Mouse (Mus musculus): ENCODE measurements at regions not wholly inside any gene's neighbourhood (a gene's known extent, or its start where the extent isn't known, plus 50 kb on each side); places are given as distances from the start of the nearest gene placed in this dataset.

- no peak for DNase-seq
Measured at GRCm38 (mm10) chr5:75346836-75347773, 195.0 kb downstream of the Pdgfra start.

DNA sequence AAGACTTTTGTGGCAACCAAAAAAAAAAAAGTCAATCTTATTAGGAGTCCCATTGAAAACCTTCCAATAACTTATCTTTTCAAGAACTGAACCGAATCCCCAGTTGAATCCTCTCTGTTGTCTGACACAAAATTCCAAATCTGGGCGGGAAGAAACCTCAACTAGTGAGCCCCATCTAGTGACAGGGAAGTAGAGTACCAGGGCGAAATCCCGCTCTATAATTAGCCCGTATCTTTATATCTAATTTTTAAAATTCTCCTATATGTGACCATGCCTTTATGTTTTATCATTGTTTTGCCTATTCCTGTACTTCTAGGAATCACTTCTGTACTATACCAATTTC is 195.7 kb downstream of the Pdgfra start:
- DNase-seq, result no peak

GRCm38 (mm10) chr5:75355266-75355665 is 203.2 kb downstream of the Pdgfra start:
- no peak for DNase-seq

DNA sequence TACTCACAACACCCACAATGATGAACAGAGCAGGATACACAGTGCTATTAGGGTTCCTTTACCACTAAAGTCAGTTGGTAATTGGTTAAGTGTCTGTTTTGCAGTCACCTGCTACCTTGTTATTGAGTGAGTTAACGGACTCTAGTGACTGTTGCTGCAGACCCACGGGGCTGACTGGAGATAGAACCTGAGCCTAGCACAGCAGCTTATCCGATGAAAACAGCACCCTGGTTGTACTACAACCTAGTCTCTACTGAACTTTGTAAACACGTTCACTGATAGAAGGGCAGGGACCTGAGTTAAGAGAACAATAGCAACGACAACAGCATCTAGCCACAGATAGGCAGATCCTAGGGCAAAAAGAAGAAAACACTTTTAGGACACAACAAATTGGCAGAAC is 206.8 kb downstream of the Pdgfra start:
- DNase-seq, result no peak

GRCm38 (mm10) chr5:75363832-75364231 is 210.9 kb upstream of the Kit start:
- no peak for DNase-seq

DNA sequence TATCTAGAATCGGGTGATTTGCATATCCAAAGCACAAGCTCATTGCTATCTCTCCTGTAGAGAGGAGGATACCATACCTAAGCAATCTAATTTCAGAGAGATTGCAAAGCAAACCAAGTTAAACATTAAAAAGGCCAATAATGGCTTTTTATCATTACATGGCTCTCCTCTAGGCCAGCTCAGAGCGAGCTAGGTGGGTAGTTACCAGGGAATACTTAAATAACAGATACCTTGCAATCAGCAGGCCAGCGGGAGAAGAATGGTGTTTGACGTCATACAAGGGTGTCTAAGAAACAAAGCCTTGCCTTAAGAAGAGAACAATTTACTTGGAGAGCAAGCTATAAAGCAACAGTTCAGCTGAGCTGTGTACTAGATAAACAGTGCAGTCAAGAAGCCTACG is 207.4 kb upstream of the Kit start:
- DNase-seq, result no peak

DNA sequence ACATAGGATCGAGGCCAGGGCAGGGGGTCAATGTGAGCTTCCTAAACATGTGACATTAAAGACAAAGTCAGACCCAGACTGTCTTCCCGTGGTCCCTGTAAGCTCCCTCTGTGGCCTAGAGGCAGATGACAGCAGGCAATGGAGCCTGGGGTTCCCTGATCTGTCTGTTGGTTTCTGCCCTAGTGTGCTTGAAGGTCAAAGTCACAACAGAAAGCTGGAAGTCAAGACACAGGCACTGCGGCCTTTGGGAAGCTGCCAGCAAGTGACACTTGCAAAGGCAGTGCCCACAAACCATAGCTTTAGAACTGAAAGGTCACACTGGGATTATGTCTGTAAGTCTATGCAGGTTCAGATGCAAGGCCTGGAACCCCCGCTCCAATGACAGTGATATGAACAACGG is 206.0 kb upstream of the Kit start:
- peak; percentile 14 to 37 for DNase-seq

DNA sequence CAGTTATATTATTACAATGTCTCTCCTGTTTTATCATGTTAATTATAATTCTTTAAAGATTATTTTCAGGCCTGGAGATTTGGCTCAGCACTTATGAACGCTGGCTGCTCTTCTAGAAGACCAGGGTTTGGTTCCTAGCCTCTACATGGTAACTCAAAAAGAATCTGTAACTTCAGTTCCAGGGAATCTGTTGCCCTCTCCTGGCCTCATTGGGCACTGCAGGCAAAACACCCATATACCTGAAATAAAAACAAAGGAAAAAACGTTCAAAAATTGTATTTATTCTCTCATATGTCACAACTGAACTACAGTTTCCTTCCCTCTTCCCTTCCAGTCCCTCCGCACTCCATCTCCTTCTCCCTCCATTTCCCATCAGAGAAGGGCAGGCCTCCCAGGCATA is 201.9 kb upstream of the Kit start:
- peak in 1 of 2 experiments; percentile 44 for DNase-seq

- peak; percentile 49 to 62 for DNase-seq
Measured at GRCm38 (mm10) chr5:75377311-75378300, 197.1 kb upstream of the Kit start.

GRCm38 (mm10) chr5:75378655-75379054 is 196.1 kb upstream of the Kit start:
- no peak for DNase-seq

- DNase-seq, result no peak
Measured at GRCm38 (mm10) chr5:75380340-75380739, 194.4 kb upstream of the Kit start.

DNA sequence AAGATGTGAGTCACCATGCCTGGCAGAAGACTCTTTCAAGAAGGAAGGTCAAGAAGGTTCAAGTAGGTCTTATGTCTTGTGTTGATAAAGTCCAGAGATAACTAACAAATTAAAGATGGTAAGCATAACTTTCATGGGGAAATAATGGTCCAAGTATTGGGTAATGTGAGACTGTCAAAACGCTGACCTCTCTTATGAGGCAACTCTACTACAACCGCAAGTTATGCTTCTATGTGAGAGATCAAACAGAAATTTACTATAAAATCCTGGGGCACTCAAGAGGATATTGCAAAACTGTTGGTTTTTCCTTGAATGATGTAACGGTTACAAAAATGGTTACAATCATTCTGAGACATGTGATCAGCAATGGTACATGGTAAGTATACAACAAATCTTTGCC is 192.6 kb upstream of the Kit start:
- no peak for DNase-seq

- DNase-seq, result peak; percentile 5 to 24
Measured at GRCm38 (mm10) chr5:75387886-75388454, 186.7 kb upstream of the Kit start.

DNA sequence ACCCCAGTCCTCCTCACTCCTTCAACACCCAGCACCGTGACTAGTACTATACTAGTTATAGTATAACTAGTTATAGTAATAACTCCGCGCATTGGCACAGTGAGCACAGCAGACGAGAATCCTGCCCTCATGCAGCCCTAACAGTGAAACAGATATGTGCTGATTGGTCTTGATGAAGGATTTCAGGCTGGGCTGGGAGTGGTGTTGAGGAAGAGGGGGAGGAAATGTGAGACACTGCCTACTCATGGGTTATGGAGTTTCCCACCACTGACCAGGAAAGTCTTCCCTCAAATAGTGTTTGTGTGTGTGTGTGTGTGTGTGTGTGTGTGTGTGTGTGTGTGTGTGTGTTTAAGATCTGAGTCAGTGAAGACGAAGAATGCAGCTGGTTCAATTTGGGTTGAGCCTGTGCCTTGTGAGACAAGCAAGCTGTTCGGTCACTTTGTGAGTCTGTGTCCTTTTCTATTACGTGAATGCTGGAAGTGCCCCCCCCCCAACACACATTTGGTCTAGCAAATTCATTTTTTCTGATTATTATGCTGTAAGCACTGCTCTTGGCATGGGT is 185.9 kb upstream of the Kit start:
- no peak for DNase-seq

GRCm38 (mm10) chr5:75389433-75389971 is 185.2 kb upstream of the Kit start:
- DNase-seq, result peak; percentile 27 to 30

- DNase-seq, result no peak
Measured at GRCm38 (mm10) chr5:75398820-75399219, 175.9 kb upstream of the Kit start.

DNA sequence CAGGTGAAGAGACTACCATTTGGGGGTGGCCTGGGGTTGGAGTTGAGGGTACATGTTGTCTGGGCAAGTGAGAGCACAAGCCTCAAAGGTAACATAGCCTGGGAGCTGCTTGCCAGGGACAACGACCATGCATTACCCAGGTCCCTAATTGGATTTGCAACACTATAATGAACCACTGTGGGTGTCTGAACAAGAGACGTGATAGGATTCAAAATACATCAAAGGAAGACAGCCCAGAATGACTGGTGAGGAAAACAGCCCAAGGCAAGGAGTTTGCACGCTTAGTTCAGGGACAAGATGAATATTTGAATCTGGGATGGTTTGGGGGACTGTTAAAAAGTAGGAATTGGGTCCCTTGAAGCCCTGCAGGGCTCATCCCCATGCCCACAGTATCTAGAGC is 173.0 kb upstream of the Kit start:
- no peak for DNase-seq

DNA sequence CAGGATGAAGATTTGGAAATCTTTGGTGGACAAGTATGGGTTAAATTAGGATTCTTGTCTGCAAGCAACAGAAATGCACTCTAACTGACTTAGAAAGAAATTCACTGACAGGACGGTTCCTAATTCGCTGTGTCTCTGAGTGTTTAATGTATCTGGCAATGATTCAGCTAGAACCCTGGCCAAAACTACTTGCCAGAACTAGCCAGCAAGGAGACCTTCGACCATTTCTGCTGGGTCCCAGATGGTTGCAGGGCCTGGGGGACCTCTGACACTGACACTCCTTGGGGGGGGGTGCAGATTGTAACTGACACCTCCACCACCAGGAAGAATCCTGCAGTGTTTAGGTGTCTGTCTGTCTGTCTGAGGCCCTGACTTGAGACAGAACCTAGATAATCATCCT is 172.1 kb upstream of the Kit start:
- peak; percentile 53 to 72 for DNase-seq

DNA sequence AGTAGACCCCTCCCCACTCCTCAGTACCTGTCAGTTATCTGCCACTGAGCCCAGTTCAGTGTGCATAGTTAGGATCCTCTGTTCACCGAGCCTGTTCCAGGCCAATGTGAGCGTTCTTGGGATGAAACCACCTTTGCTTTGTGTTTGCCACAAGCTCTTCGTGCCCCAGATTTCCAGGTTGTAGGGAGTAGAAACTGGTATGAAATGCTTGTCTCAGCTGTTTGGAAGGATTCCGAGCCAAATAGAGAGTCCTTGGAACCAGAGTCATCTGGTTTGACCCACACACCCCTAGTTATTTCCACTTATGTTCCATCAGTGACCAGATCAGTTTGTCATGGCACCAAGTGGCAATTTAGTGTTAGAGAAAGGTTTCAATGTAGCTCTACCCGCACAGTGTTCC is 171.2 kb upstream of the Kit start:
- DNase-seq, result peak in 1 of 2 experiments; percentile 53

- peak; percentile 47 to 75 for DNase-seq
Measured at GRCm38 (mm10) chr5:75404601-75405285, 170.0 kb upstream of the Kit start.

- DNase-seq, result peak; percentile 26 to 33
Measured at GRCm38 (mm10) chr5:75405496-75405895, 169.2 kb upstream of the Kit start.

GRCm38 (mm10) chr5:75407686-75408085 is 167.0 kb upstream of the Kit start:
- DNase-seq, result no peak
